ENCODE assay signal across 8 mouse cellular contexts in the genomic region with DNA sequence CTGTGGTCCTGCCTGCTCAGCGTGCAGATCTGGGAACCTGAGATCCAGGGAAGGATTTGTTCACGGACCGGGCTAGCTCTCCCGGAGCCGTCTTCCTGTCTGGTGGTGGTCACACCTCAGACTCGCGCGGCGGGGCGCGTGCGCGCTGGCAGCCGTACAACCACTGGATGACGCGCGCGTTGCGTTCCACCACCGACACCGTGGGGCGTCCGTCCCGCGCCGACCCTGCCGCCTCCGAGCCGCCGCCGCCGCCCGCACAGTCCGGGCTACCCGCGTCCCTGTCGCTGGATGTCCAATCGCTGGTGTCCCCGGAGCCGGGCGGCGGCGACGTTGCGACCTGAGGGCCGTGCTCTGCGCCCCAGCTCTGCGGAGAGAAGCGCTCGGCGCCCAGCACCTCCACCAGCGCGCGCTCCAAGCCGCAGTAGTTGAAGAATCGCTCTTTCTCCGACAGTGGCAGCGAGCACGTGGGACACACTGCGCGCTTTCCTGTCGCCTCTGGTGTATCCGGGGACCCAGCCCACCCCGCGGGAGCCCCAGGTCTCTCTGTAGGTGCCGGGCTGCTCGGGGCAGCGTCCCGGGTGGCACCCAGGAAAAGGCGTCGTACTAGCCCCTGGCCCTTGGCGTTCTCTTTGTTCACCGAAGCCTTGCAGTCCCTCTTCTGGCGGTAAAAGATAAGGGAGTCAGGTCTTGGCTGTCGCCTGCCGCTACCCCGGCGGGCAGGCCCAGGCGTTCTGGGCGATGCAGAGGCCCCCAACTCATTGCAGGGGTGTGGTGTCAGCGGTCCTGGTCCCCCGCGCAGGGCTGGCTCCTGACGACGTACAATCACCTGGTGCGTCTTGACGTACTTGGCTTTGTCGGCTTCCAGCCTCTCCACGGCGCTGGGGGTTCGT. TPM values are rescaled to one million over a fixed set of nuclear protein-coding genes. Genes with fewer than 3 reads are reported as not detected.
DNase-seq lines count a peak whose midpoint lies in the region; ATAC-seq and TF ChIP-seq lines count a peak whose summit lies in the region.

No protein-coding gene starts in this region.

- WGBS in heart, embryonic 12.5 days: 1% methylated on average over 91 of the region's 91 CpGs
- under 1% methylated on average over 91 of the region's 91 CpGs for WGBS in stomach, embryonic 14.5 days

- H3K4me2 ChIP-seq in heart, embryonic 12.5 days: peak overlapping the region; percentile 97
- H3K4me2 ChIP-seq in stomach, embryonic 14.5 days (replicated peaks; ENCODE audit: low read depth, low read length): peak overlapping the region; percentile 98

- no peaks in the 10 kb centered on the region for H3K36me3 ChIP-seq in heart, embryonic 12.5 days
- no peaks in the 10 kb centered on the region for H3K36me3 ChIP-seq in stomach, embryonic 14.5 days (ENCODE audit: control insufficient read depth, insufficient read depth, low read length)

- H3K4me1 ChIP-seq in heart, embryonic 12.5 days (replicated peaks): peaks cover 66% of the 10 kb centered on the region
- H3K4me1 ChIP-seq in stomach, embryonic 14.5 days (ENCODE audit: control insufficient read depth, insufficient read depth, low read length): peaks cover 32% of the 10 kb centered on the region

- peak overlapping the region; percentile 74 for H3K9ac ChIP-seq in heart, embryonic 12.5 days
- peak overlapping the region; percentile 52 for H3K9ac ChIP-seq in stomach, embryonic 14.5 days (replicated peaks; ENCODE audit: low read depth, low read length)

- no peak for DNase-seq in layer of hippocampus, adult 2 months (ENCODE audit: low spot score in 2 of 2)
- no peak for DNase-seq in layer of hippocampus, adult 18-20 months (ENCODE audit: low spot score in 2 of 2)
- peak; percentile 49 to 62 for DNase-seq in kidney, postnatal 4 days
- no peak for DNase-seq in layer of hippocampus, adult 9-10 months (ENCODE audit: low spot score)

- peaks cover 58% of the 10 kb centered on the region for H3K27me3 ChIP-seq in heart, embryonic 12.5 days (replicated peaks)
- H3K27me3 ChIP-seq in stomach, embryonic 14.5 days (ENCODE audit: control insufficient read depth, insufficient read depth, low read length): peaks cover 25% of the 10 kb centered on the region

- H3K27ac ChIP-seq in layer of hippocampus, adult 2 months: peak overlapping the region; percentile 23; the same call in 1 of the 2 replicates
- no peak overlapping the region for H3K27ac ChIP-seq in heart, embryonic 12.5 days (ENCODE audit: poor library complexity, severe bottlenecking)
- H3K27ac ChIP-seq in stomach, embryonic 14.5 days (ENCODE audit: low read length): no peak overlapping the region

- peak overlapping the region; percentile 54 for H3K4me3 ChIP-seq in layer of hippocampus, adult 2 months
- peak overlapping the region; percentile 54 for H3K4me3 ChIP-seq in heart, embryonic 12.5 days
- H3K4me3 ChIP-seq in stomach, embryonic 14.5 days (ENCODE audit: low read depth, low read length): peak overlapping the region; percentile 45

- no peaks in the 10 kb centered on the region for H3K9me3 ChIP-seq in heart, embryonic 12.5 days (replicated peaks)
- H3K9me3 ChIP-seq in stomach, embryonic 14.5 days (ENCODE audit: control insufficient read depth, low read depth, low read length): no peaks in the 10 kb centered on the region

- no peak for TF ChIP-seq CTCF in layer of hippocampus, adult 2 months (conservative IDR thresholded peaks at IDR 0.05)

- peak; percentile 19 for ATAC-seq in common myeloid progenitor, adult 5-6 weeks (replicated peaks; ENCODE audit: low read depth, poor library complexity, severe bottlenecking)
- no peak for ATAC-seq in heart, embryonic 12.5 days (ENCODE audit: insufficient number of reproducible peaks, low FRiP score)
- peak; percentile 34 for ATAC-seq in megakaryocyte-erythroid progenitor cell, adult 5-6 weeks (replicated peaks; ENCODE audit: low FRiP score, low TSS enrichment, poor library complexity, severe bottlenecking)
- no peak for ATAC-seq in stomach, embryonic 14.5 days (ENCODE audit: insufficient number of reproducible peaks, insufficient read depth, low FRiP score, low read depth)

RNA-seq across cellular contexts. Expression of a gene that starts 2.4 kb away (rescaled TPM):
- 1 to 10 TPM; 2.7 to 4.0 TPM for total RNA-seq in layer of hippocampus, adult 2 months (2021)
- 1 to 10 TPM; 1.6 to 1.7 TPM for total RNA-seq in layer of hippocampus, adult 18-20 months (2021)
- total RNA-seq in common myeloid progenitor, adult 5-6 weeks (2017): not detected in 2 replicates
- 4.5 TPM in 2 replicates for polyA plus RNA-seq in heart, embryonic 12.5 days (2016; fragmentation: Nextera tagmentation; extraction: Ambion mirVana)
- total RNA-seq in megakaryocyte-erythroid progenitor cell, adult 5-6 weeks (2014; fragmentation: Nextera tagmentation): not detected in 2 replicates
- total RNA-seq in megakaryocyte-erythroid progenitor cell, adult 5-6 weeks (2017): 0.52 TPM in 1 of 2 replicates, not detected in the other
- 4.1 and 4.5 TPM in 2 replicates for polyA plus RNA-seq in stomach, embryonic 14.5 days (2014; fragmentation: Nextera tagmentation; extraction: Ambion mirVana)

RNA-seq across cellular contexts. Expression of a gene that starts 4.8 kb away (rescaled TPM):
- total RNA-seq in layer of hippocampus, adult 2 months (2021): not detected
- total RNA-seq in layer of hippocampus, adult 18-20 months (2021): not detected
- total RNA-seq in common myeloid progenitor, adult 5-6 weeks (2017): not detected in 2 replicates
- polyA plus RNA-seq in heart, embryonic 12.5 days (2016; fragmentation: Nextera tagmentation; extraction: Ambion mirVana): not detected in 2 replicates
- not detected in 2 replicates for total RNA-seq in megakaryocyte-erythroid progenitor cell, adult 5-6 weeks (2014; fragmentation: Nextera tagmentation)
- total RNA-seq in megakaryocyte-erythroid progenitor cell, adult 5-6 weeks (2017): not detected in 2 replicates
- not detected in 2 replicates for polyA plus RNA-seq in stomach, embryonic 14.5 days (2014; fragmentation: Nextera tagmentation; extraction: Ambion mirVana)

RNA-seq across cellular contexts. Expression of a gene that starts 6.1 kb away (rescaled TPM):
- total RNA-seq in layer of hippocampus, adult 2 months (2021): 10 to 100 TPM in 1 of 2 experiments, 1 to 10 TPM in 1; 9.0 to 10.0 TPM
- total RNA-seq in layer of hippocampus, adult 18-20 months (2021): 10 to 100 TPM; 11.9 to 12.2 TPM
- total RNA-seq in common myeloid progenitor, adult 5-6 weeks (2017): 8.6 and 13.1 TPM in 2 replicates
- 11.2 and 12.3 TPM in 2 replicates for polyA plus RNA-seq in heart, embryonic 12.5 days (2016; fragmentation: Nextera tagmentation; extraction: Ambion mirVana)
- 18.2 and 20.3 TPM in 2 replicates for total RNA-seq in megakaryocyte-erythroid progenitor cell, adult 5-6 weeks (2014; fragmentation: Nextera tagmentation)
- total RNA-seq in megakaryocyte-erythroid progenitor cell, adult 5-6 weeks (2017): 14.9 and 15.2 TPM in 2 replicates
- 14.8 and 16.5 TPM in 2 replicates for polyA plus RNA-seq in stomach, embryonic 14.5 days (2014; fragmentation: Nextera tagmentation; extraction: Ambion mirVana)

RNA-seq across cellular contexts. Expression of a gene that starts 8.0 kb away (rescaled TPM):
- total RNA-seq in layer of hippocampus, adult 2 months (2021): not detected
- total RNA-seq in layer of hippocampus, adult 18-20 months (2021): not detected
- 1.8 TPM in 1 of 2 replicates, not detected in the other for total RNA-seq in common myeloid progenitor, adult 5-6 weeks (2017)
- polyA plus RNA-seq in heart, embryonic 12.5 days (2016; fragmentation: Nextera tagmentation; extraction: Ambion mirVana): 0.23 and 0.51 TPM in 2 replicates
- total RNA-seq in megakaryocyte-erythroid progenitor cell, adult 5-6 weeks (2014; fragmentation: Nextera tagmentation): not detected in 2 replicates
- total RNA-seq in megakaryocyte-erythroid progenitor cell, adult 5-6 weeks (2017): not detected in 2 replicates
- 0.36 and 0.41 TPM in 2 replicates for polyA plus RNA-seq in stomach, embryonic 14.5 days (2014; fragmentation: Nextera tagmentation; extraction: Ambion mirVana)

RNA-seq across cellular contexts. Expression of a gene that starts 13.3 kb away (rescaled TPM):
- total RNA-seq in layer of hippocampus, adult 2 months (2021): under 1 TPM; 0.38 to 0.66 TPM
- under 1 TPM; 0.13 to 0.64 TPM for total RNA-seq in layer of hippocampus, adult 18-20 months (2021)
- total RNA-seq in common myeloid progenitor, adult 5-6 weeks (2017): not detected in 2 replicates
- 0.61 and 1.4 TPM in 2 replicates for polyA plus RNA-seq in heart, embryonic 12.5 days (2016; fragmentation: Nextera tagmentation; extraction: Ambion mirVana)
- total RNA-seq in megakaryocyte-erythroid progenitor cell, adult 5-6 weeks (2014; fragmentation: Nextera tagmentation): not detected in 2 replicates
- not detected in 2 replicates for total RNA-seq in megakaryocyte-erythroid progenitor cell, adult 5-6 weeks (2017)
- 5.7 and 6.3 TPM in 2 replicates for polyA plus RNA-seq in stomach, embryonic 14.5 days (2014; fragmentation: Nextera tagmentation; extraction: Ambion mirVana)

Comparison
In these comparisons a context has a peak if more than half of its experiments do, and no peak if none do; other contexts are left out.
1. DNase-seq: peak in kidney, postnatal 4 days (2 of 2); none in layer of hippocampus, adult 2 months (0 of 2), layer of hippocampus, adult 18-20 months (0 of 2) and layer of hippocampus, adult 9-10 months (single experiment).
2. ATAC-seq: peak in common myeloid progenitor, adult 5-6 weeks (single experiment) and megakaryocyte-erythroid progenitor cell, adult 5-6 weeks (single experiment); none in heart, embryonic 12.5 days (single experiment) and stomach, embryonic 14.5 days (single experiment).
3. Peak in every context shown above with its lines, with median percentiles within 50 percentile points of each other: H3K4me3 ChIP-seq.